Mouse (Mus musculus): ENCODE measurements around the gene Vmn2r22. TPM values are rescaled to one million over a fixed set of nuclear protein-coding genes. Genes with fewer than 3 reads are reported as not detected.

Gene Vmn2r22
- total RNA-seq (2023): not detected in 4 replicates

GRCm38 (mm10) chr6:123650625-123651024 is at the start of gene Vmn2r22:
Gene Vmn2r22, minus strand, starts transcription at chr6:123650725.

Other genes starting within 250 kb of the Vmn2r22 start
- not detected in 4 replicates for gene Vmn2r20, start 232.6 kb downstream of the Vmn2r22 start, total RNA-seq (2023)
- not detected in 4 replicates for gene Vmn2r21, start 117.3 kb downstream of the Vmn2r22 start, total RNA-seq (2023)
- not detected in 4 replicates for gene Vmn2r23, start 51.9 kb upstream of the Vmn2r22 start, total RNA-seq (2023)
- gene Vmn2r24, start 128.2 kb upstream of the Vmn2r22 start, total RNA-seq (2023): 0.06 TPM in 1 of 4 replicates, not detected in the others
- gene Vmn2r25, start 202.7 kb upstream of the Vmn2r22 start, total RNA-seq (2023): not detected in 4 replicates

All from B cell, adult 62 days (primary cell).